Mouse (Mus musculus) embryonic facial prominence, embryonic 15.5 days (tissue): Measurements from ENCODE around the gene Lurap1l. TPM values are rescaled to one million over a fixed set of nuclear protein-coding genes. Genes with fewer than 3 reads are reported as not detected.

Source experiments
- ATAC-seq: fragments of 200-750 bp; cut with Nextera tagmentation; 2 replicates; pipeline ENCODE4 v1.8.0; 2017; ENCODE audit warnings: low read depth, moderate TSS enrichment; ENCODE audit not compliant: insufficient number of reproducible peaks, low FRiP score, low TSS enrichment
- H3K27ac ChIP-seq: fragments of 300-500 bp; sonication (generic); replicated peaks from 2 replicates; pipeline ENCODE4 v1.5.1; 2015; ENCODE audit warnings: mild to moderate bottlenecking, inconsistent platforms
- H3K27me3 ChIP-seq: fragments of 300-500 bp; sonication (generic); 2 replicates; pipeline ENCODE4 v1.6.1; 2015; ENCODE audit warnings: inconsistent platforms
- H3K36me3 ChIP-seq: fragments of 300-500 bp; sonication (generic); 2 replicates; pipeline ENCODE4 v1.6.1; 2015; ENCODE audit warnings: mild to moderate bottlenecking, inconsistent platforms
- H3K4me1 ChIP-seq: fragments of 300-500 bp; sonication (generic); 2 replicates; pipeline ENCODE4 v1.6.1; 2015; ENCODE audit warnings: inconsistent platforms
- H3K4me2 ChIP-seq: fragments of 300-500 bp; sonication (generic); replicated peaks from 2 replicates; pipeline ENCODE4 v1.6.1; 2015; ENCODE audit warnings: mild to moderate bottlenecking, inconsistent platforms
- H3K4me3 ChIP-seq: fragments of 300-500 bp; sonication (generic); replicated peaks from 2 replicates; pipeline ENCODE4 v1.5.1; 2015; ENCODE audit warnings: mild to moderate bottlenecking, inconsistent platforms
- H3K9ac ChIP-seq: fragments of 300-500 bp; sonication (generic); 2 replicates; pipeline ENCODE4 v1.6.1; 2015; ENCODE audit warnings: inconsistent platforms
- H3K9me3 ChIP-seq: fragments of 300-500 bp; sonication (generic); replicated peaks from 2 replicates; pipeline ENCODE4 v1.6.1; 2016; ENCODE audit warnings: inconsistent platforms
- WGBS: fragments of 180-500 bp; shearing (Covaris S2); methylation state at CpG from one replicate; pipeline ENCODE4 v1.1.7; 2015; 5-methylcytosine and 5-hydroxymethylcytosine counted together
- polyA plus RNA-seq: library from polyadenylated mRNA; unstranded; fragments of >200 nt; fragmentation: Nextera tagmentation; extraction: Ambion mirVana; gene quantifications from 2 replicates; pipeline ENCODE4 v1.2.1, GENCODE M21; 2015

The Lurap1l gene
- polyA plus RNA-seq, 1 experiment from 2014 or later, result 20.2 TPM

DNA sequence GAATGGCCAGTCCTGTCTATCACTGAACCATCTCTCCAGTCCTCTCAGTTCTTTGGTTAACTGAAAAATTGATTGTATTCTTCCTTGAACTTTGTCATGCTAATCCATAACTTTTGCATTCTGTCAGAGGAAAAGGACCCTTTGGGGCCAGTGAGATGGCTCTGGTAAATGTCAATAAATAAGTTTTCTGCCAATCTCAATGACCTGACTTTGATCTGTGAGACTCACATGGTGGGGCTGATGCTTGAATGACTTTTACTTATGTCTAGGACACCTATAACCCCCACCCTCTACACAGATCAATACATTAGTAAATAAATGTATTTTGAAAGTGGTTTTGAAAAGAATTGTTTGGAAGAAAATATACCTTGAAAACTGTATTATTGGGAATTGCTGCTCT, 38.7 kb downstream of the Lurap1l start:
- no peak overlapping the region for H3K9ac ChIP-seq
- no peak overlapping the region for H3K4me2 ChIP-seq
- H3K36me3 ChIP-seq, result no peaks in the 10 kb centered on the region
- no peak for ATAC-seq
- no peaks in the 10 kb centered on the region for H3K4me1 ChIP-seq
- no peak overlapping the region for H3K4me3 ChIP-seq
- no peaks in the 10 kb centered on the region for H3K9me3 ChIP-seq
- no peak overlapping the region for H3K27ac ChIP-seq
- H3K27me3 ChIP-seq, result no peaks in the 10 kb centered on the region

GRCm38 (mm10) chr4:80949720-80950119, 39.3 kb downstream of the Lurap1l start:
- no peak overlapping the region for H3K4me2 ChIP-seq
- H3K27me3 ChIP-seq, result no peaks in the 10 kb centered on the region
- no peaks in the 10 kb centered on the region for H3K4me1 ChIP-seq
- no peak overlapping the region for H3K4me3 ChIP-seq
- 53% methylated on average over 2 of the region's 2 CpGs for WGBS
- no peak for ATAC-seq
- no peak overlapping the region for H3K9ac ChIP-seq
- H3K27ac ChIP-seq, result no peak overlapping the region
- no peaks in the 10 kb centered on the region for H3K9me3 ChIP-seq
- no peaks in the 10 kb centered on the region for H3K36me3 ChIP-seq

GRCm38 (mm10) chr4:80950280-80950781, 39.9 kb downstream of the Lurap1l start:
- ATAC-seq, result no peak
- no peaks in the 10 kb centered on the region for H3K4me1 ChIP-seq
- H3K27ac ChIP-seq, result no peak overlapping the region
- H3K27me3 ChIP-seq, result no peaks in the 10 kb centered on the region
- WGBS, result 46% methylated on average over 8 of the region's 8 CpGs
- H3K9ac ChIP-seq, result no peak overlapping the region
- H3K9me3 ChIP-seq, result no peaks in the 10 kb centered on the region
- no peaks in the 10 kb centered on the region for H3K36me3 ChIP-seq
- no peak overlapping the region for H3K4me3 ChIP-seq
- H3K4me2 ChIP-seq, result no peak overlapping the region

DNA sequence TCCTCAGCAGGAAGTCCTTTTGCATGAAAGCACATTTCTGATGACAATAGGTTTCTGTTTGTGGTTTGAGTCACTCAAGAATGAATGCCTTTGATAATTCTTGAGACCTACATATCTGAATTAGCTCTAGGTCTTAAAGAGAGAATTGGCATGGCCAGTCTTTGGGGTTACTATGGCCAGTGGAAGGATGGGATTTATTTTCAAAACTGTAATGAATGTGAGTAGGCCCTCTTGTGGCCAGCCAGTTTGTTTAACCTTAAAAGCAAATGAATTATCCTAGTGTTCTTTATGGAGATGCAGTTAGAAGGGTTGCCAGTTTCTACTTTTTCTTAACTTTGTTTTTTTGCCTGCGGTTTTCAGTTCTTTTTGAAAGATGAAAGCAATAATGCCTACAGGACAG, 42.2 kb downstream of the Lurap1l start:
- H3K9me3 ChIP-seq, result no peaks in the 10 kb centered on the region
- H3K4me1 ChIP-seq, result no peaks in the 10 kb centered on the region
- no peak overlapping the region for H3K9ac ChIP-seq
- WGBS, result 75% methylated on average over 1 of the region's 1 CpGs
- no peak overlapping the region for H3K4me2 ChIP-seq
- no peak for ATAC-seq
- H3K36me3 ChIP-seq, result no peaks in the 10 kb centered on the region
- H3K27ac ChIP-seq, result no peak overlapping the region
- no peaks in the 10 kb centered on the region for H3K27me3 ChIP-seq
- no peak overlapping the region for H3K4me3 ChIP-seq

DNA sequence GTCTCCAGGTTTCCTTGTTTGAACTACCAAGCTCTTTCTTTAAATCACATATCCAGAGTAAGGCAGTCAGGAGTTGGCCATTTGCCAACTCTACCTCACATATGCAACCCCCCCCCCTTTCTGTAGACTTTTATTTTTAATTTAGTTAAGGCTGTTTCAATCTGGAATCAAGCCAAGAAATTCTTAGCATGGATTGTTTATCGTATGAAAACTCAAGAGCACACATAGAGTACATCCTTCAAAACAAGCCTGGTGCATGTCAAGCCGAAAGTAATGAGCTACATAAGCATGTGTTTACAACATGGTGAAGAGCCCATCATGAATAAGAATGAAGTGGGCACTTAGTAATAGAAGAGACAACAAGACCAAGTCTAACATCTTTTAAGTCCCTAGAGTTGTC, 45.5 kb downstream of the Lurap1l start:
- H3K4me3 ChIP-seq, result no peak overlapping the region
- WGBS, result 30% methylated on average over 2 of the region's 2 CpGs
- H3K27ac ChIP-seq, result no peak overlapping the region

DNA sequence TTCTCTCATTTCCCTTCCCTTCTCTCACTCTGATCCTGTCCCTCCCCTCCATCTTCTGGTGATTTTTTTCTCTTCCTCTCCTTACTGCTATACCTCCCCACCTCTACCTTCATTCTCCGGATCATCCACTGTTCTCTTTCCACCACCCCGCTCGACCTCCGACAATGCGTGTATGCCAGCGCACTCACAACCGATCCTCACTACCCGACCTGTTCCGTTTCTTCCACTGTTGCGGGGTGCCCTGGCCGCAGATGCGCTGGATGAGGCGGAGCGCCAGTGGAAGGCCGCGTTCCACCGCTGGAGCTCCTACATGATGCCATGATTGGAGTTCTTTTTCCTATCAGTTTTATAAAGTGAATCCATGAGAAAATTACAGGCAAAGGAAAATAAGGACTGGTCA, 57.1 kb downstream of the Lurap1l start:
- WGBS, result 94% methylated on average over 17 of the region's 17 CpGs
- Histone ChIP-seq H3K27ac (no peak overlapping the region), H3K36me3 (no peaks in the 10 kb centered on the region), H3K9ac (no peak overlapping the region), H3K4me3 (no peak overlapping the region), H3K9me3 (no peaks in the 10 kb centered on the region), H3K27me3 (no peaks in the 10 kb centered on the region), H3K4me2 (no peak overlapping the region), H3K4me1 (no peaks in the 10 kb centered on the region)
- ATAC-seq, result no peak

More for the DNA sequence above, 45.5 kb downstream of the Lurap1l start:
- Histone ChIP-seq H3K9ac (no peak overlapping the region), H3K36me3 (no peaks in the 10 kb centered on the region), H3K4me1 (no peaks in the 10 kb centered on the region), H3K27me3 (no peaks in the 10 kb centered on the region), H3K4me2 (no peak overlapping the region), H3K9me3 (no peaks in the 10 kb centered on the region)
- no peak for ATAC-seq

DNA sequence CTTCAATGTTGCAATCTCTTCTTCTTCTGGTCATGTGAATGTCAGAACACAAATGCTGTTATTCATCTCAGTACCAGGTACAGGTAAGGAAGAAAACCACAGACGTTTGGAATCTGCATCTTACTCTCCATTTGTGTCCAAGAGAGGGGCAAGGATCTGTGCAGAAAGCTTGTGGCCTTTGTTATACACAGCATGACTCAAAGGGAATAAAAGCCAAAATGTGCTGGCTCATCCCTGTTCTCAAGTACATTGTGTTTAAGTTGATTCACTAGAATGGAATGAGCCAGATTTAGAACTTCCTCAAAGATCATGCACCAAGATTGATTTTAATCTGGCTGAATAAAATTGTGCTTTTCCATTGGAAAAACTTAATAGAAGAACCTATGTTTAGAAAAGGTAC, 61.4 kb downstream of the Lurap1l start:
- Histone ChIP-seq H3K4me2 (no peak overlapping the region), H3K27me3 (no peaks in the 10 kb centered on the region), H3K9ac (no peak overlapping the region), H3K4me1 (no peaks in the 10 kb centered on the region), H3K36me3 (no peaks in the 10 kb centered on the region), H3K27ac (no peak overlapping the region), H3K4me3 (no peak overlapping the region), H3K9me3 (no peaks in the 10 kb centered on the region)
- WGBS, result 31% methylated on average over 1 of the region's 1 CpGs
- no peak for ATAC-seq

GRCm38 (mm10) chr4:80973896-80974295, 63.5 kb downstream of the Lurap1l start:
- Histone ChIP-seq H3K27ac (no peak overlapping the region), H3K4me2 (no peak overlapping the region), H3K4me1 (no peaks in the 10 kb centered on the region), H3K4me3 (no peak overlapping the region), H3K36me3 (no peaks in the 10 kb centered on the region), H3K27me3 (no peaks in the 10 kb centered on the region), H3K9ac (no peak overlapping the region), H3K9me3 (no peaks in the 10 kb centered on the region)
- ATAC-seq, result no peak

DNA sequence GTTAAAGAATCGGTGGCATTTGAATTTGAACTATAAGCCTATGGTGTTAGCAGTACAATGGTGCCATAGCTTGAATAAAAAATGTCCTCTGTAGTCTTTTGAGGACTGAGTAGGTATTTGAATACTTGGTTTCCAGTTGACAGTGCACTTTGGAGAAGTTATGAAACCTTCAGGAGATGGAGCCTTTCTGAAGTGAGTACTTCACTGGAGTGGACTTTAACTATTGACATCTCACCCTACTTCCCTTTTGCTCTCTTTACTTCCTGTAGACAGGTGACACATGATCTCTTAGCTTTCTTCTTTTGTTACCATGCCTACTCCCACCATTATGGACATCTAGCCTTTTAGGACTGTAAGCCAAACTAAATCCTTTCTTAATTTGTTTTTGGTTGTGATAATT, 80.4 kb downstream of the Lurap1l start:
- Histone ChIP-seq H3K4me2 (no peak overlapping the region), H3K4me1 (no peaks in the 10 kb centered on the region), H3K9me3 (no peaks in the 10 kb centered on the region), H3K27ac (no peak overlapping the region), H3K4me3 (no peak overlapping the region), H3K27me3 (no peaks in the 10 kb centered on the region), H3K9ac (no peak overlapping the region), H3K36me3 (no peaks in the 10 kb centered on the region)
- ATAC-seq, result no peak
- 68% methylated on average over 1 of the region's 1 CpGs for WGBS

DNA sequence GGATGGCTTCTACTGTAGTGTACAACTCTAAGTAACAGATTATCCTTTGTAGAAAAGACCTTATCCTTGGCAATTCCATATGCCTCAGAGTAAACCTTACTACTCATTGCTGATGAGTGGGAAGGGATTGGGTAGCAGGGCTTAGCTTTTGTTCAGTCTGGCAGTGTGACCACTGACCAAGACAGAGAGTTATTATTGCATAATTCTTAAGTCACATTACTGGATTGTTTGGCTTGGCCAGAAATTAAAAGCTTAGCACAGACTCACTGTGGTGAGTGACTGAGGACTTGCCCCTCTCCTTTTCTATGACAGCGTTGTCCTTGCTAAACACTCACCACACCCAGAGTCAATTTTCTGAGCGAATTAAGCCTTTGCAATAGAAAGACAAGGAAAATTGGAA, 93.1 kb downstream of the Lurap1l start:
- 0 out of 2 replicates have a peak, but pooled peaks cover 4% of the 10 kb centered on the region for H3K4me1 ChIP-seq
- H3K36me3 ChIP-seq, result no peaks in the 10 kb centered on the region
- no peak overlapping the region for H3K4me3 ChIP-seq
- 69% methylated on average over 2 of the region's 2 CpGs for WGBS
- H3K9ac ChIP-seq, result no peak overlapping the region
- no peak for ATAC-seq
- H3K27ac ChIP-seq, result no peak overlapping the region
- H3K4me2 ChIP-seq, result no peak overlapping the region
- H3K9me3 ChIP-seq, result 0 out of 2 replicates have a peak, but pooled peaks cover 4% of the 10 kb centered on the region
- H3K27me3 ChIP-seq, result no peaks in the 10 kb centered on the region
